Mouse (Mus musculus) left cerebral cortex, adult 6 months (tissue): ENCODE data around the gene Phospho1. TPM values are rescaled to one million over a fixed set of nuclear protein-coding genes. Genes with fewer than 3 reads are reported as not detected.

ENCODE experiments used
- long read RNA-seq, 2 experiments: library from polyadenylated mRNA; unstranded; transcript quantifications; one replicate each; pipeline ENCODE4 v2.0.0; 2019 to 2020
- polyA plus RNA-seq: library from polyadenylated mRNA; unstranded; fragments of <200 nt; fragmentation: Nextera tagmentation; gene quantifications from 2 replicates; pipeline ENCODE4 v1.2.3, GENCODE M21; 2021

The Phospho1 gene
- 17.7 and 18.7 TPM in 2 replicates for polyA plus RNA-seq
- long read RNA-seq, experiment 1, partial matches to known transcripts: 0 of 1 reads
- long read RNA-seq, experiment 1, other reads (novel, unspliced or antisense): 0 of 1 reads
- long read RNA-seq, experiment 2: 0 reads

GRCm38 (mm10) chr11:95824071-95824876, at the start of gene Phospho1:
Gene Phospho1 (plus strand): TSS chr11:95824499.

GRCm38 (mm10) chr11:95837059-95837458, 12.8 kb downstream of the Phospho1 start, which contains the start of gene Gngt2:
Gene Gngt2 (plus strand): TSS chr11:95837216.

GRCm38 (mm10) chr11:95842074-95842681, 17.9 kb downstream of the Phospho1 start, which contains the start of gene Abi3:
Gene Abi3 (minus strand): TSS chr11:95842476.

Other genes starting within 250 kb of the Phospho1 start
- 1.1 and 1.8 TPM in 2 replicates for gene Ngfr, start 236.8 kb upstream of the Phospho1 start, polyA plus RNA-seq
- gene Phb, start 157.5 kb upstream of the Phospho1 start, polyA plus RNA-seq: 144 and 223 TPM in 2 replicates
- gene Zfp652, start 111.8 kb upstream of the Phospho1 start, polyA plus RNA-seq: 4.7 and 8.4 TPM in 2 replicates
- gene B130006D01Rik, start 100.9 kb upstream of the Phospho1 start, polyA plus RNA-seq: not detected in 2 replicates
- gene Gngt2, start 12.7 kb downstream of the Phospho1 start, polyA plus RNA-seq: 12.1 and 15.7 TPM in 2 replicates
- gene Abi3, start 18.0 kb downstream of the Phospho1 start, polyA plus RNA-seq: 3.9 and 4.0 TPM in 2 replicates
- not detected in 2 replicates for gene B4galnt2, start 90.4 kb downstream of the Phospho1 start, polyA plus RNA-seq
- gene Igf2bp1, start 181.4 kb downstream of the Phospho1 start, polyA plus RNA-seq: 0.08 TPM in 1 of 2 replicates, not detected in the other
- not detected in 2 replicates for gene Gip, start 200.0 kb downstream of the Phospho1 start, polyA plus RNA-seq
- gene Snf8, start 210.4 kb downstream of the Phospho1 start, polyA plus RNA-seq: 20.7 and 174 TPM in 2 replicates
- 7.4 and 13.4 TPM in 2 replicates for gene Ube2z, start 240.9 kb downstream of the Phospho1 start, polyA plus RNA-seq